Mouse (Mus musculus) midbrain, embryonic 14.5 days (tissue): Measurements from ENCODE around the gene Sox4. TPM values are rescaled to one million over a fixed set of nuclear protein-coding genes. Genes with fewer than 3 reads are reported as not detected.

Experiments used
- ATAC-seq: fragments of 200-750 bp; cut with Nextera tagmentation; 2 replicates; pipeline ENCODE4 v1.8.0; 2017; ENCODE audit warnings: moderate number of reproducible peaks, moderate library complexity; ENCODE audit not compliant: low FRiP score, low TSS enrichment
- DNase-seq: peaks from one replicate; pipeline ENCODE4 v3.0.0-alpha.2; 2015
- H3K27ac ChIP-seq: fragments of 300-500 bp; sonication (generic); replicated peaks from 2 replicates; pipeline ENCODE4 v1.5.1; 2014; ENCODE audit warnings: mild to moderate bottlenecking, low read depth, low read length, moderate library complexity
- H3K27me3 ChIP-seq: fragments of 300-500 bp; sonication (generic); 2 replicates; pipeline ENCODE4 v1.6.1; 2014; ENCODE audit warnings: low read length, control low read depth, mixed read lengths; ENCODE audit not compliant: control insufficient read depth, insufficient read depth
- H3K36me3 ChIP-seq: fragments of 300-500 bp; sonication (generic); 2 replicates; pipeline ENCODE4 v1.6.1; 2014; ENCODE audit warnings: low read length, control low read depth; ENCODE audit not compliant: control insufficient read depth, insufficient read depth
- H3K4me1 ChIP-seq: fragments of 300-500 bp; sonication (generic); 2 replicates; pipeline ENCODE4 v1.6.1; 2014; ENCODE audit warnings: mild to moderate bottlenecking, antibody characterized with exemption, low read length, control low read depth; ENCODE audit not compliant: control insufficient read depth, insufficient read depth
- H3K4me2 ChIP-seq: fragments of 300-500 bp; sonication (generic); 2 replicates; pipeline ENCODE4 v1.6.1; 2014; ENCODE audit warnings: mild to moderate bottlenecking, low read length, moderate library complexity
- H3K4me3 ChIP-seq: fragments of 300-500 bp; sonication (generic); replicated peaks from 2 replicates; pipeline ENCODE4 v1.5.1; 2014; ENCODE audit warnings: low read depth, low read length
- H3K9ac ChIP-seq: fragments of 300-500 bp; sonication (generic); replicated peaks from 2 replicates; pipeline ENCODE4 v1.6.1; 2014; ENCODE audit warnings: mild to moderate bottlenecking, low read length, moderate library complexity
- H3K9me3 ChIP-seq: fragments of 300-500 bp; sonication (generic); 2 replicates; pipeline ENCODE4 v1.6.1; 2016; ENCODE audit warnings: low read length, control low read depth, mixed read lengths; ENCODE audit not compliant: control insufficient read depth
- WGBS: fragments of 180-500 bp; shearing (Covaris S2); extraction: QIAGEN DNeasy Blood & Tissue Kit; methylation state at CpG from one replicate; pipeline ENCODE4 v1.1.7; 2014; 5-methylcytosine and 5-hydroxymethylcytosine counted together
- polyA plus RNA-seq: library from polyadenylated mRNA; unstranded; fragments of >200 nt; fragmentation: Nextera tagmentation; extraction: Ambion mirVana; gene quantifications from 2 replicates; pipeline ENCODE4 v1.2.1, GENCODE M21; 2014

The Sox4 gene
- polyA plus RNA-seq, 1 experiment from 2014 or later = 295 TPM

- no peaks in the 10 kb centered on the region for H3K27me3 ChIP-seq
- no peak for DNase-seq
- no peak overlapping the region for H3K4me2 ChIP-seq
- H3K36me3 ChIP-seq = no peaks in the 10 kb centered on the region
- no peaks in the 10 kb centered on the region for H3K9me3 ChIP-seq
- ATAC-seq = no peak
- no peak overlapping the region for H3K9ac ChIP-seq
- H3K27ac ChIP-seq = no peak overlapping the region
- peaks cover 3% of the 10 kb centered on the region for H3K4me1 ChIP-seq
- H3K4me3 ChIP-seq = no peak overlapping the region
- 39% methylated on average over 3 of the region's 3 CpGs for WGBS
These were observed 21.7 kb downstream of the Sox4 start for GRCm38 (mm10) chr13:28931776-28932175.

DNA sequence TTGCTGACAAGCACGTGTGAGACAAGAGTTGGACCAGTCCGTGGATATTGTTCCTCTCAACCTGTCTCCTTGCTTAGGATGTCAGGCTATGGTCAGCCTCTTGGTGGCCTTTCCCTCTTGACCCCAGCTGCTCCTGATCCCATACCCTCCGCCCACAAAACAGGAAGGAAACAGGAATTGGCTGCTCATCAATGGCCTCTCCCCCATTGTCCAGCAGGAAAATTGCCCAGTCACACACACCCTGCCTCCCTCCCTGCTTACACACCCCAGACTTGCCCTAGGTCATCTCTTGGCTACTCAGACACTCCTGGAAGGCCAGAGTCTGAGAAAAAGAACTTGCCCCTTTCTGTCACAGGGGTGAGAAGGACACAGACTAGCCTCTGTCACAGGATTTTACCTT, 22.2 kb downstream of the Sox4 start:
- ATAC-seq (no peak), DNase-seq (no peak)
- no peaks in the 10 kb centered on the region for H3K9me3 ChIP-seq
- no peak overlapping the region for H3K4me3 ChIP-seq
- H3K27me3 ChIP-seq = no peaks in the 10 kb centered on the region
- H3K36me3 ChIP-seq = no peaks in the 10 kb centered on the region
- H3K27ac ChIP-seq = no peak overlapping the region
- no peak overlapping the region for H3K4me2 ChIP-seq
- no peak overlapping the region for H3K9ac ChIP-seq
- WGBS = 88% methylated on average over 3 of the region's 3 CpGs
- peaks cover 3% of the 10 kb centered on the region for H3K4me1 ChIP-seq

- Histone ChIP-seq H3K9ac (no peak overlapping the region), H3K4me1 (peaks cover 3% of the 10 kb centered on the region), H3K9me3 (no peaks in the 10 kb centered on the region), H3K4me3 (no peak overlapping the region), H3K4me2 (no peak overlapping the region), H3K36me3 (no peaks in the 10 kb centered on the region), H3K27ac (no peak overlapping the region), H3K27me3 (no peaks in the 10 kb centered on the region)
- no peak for DNase-seq
- no peak for ATAC-seq
- WGBS = 68% methylated on average over 4 of the region's 4 CpGs
These were observed 23.1 kb downstream of the Sox4 start for GRCm38 (mm10) chr13:28930364-28930763.

- DNase-seq = no peak
- Histone ChIP-seq H3K27ac (no peak overlapping the region), H3K4me3 (no peak overlapping the region), H3K36me3 (no peaks in the 10 kb centered on the region), H3K9ac (no peak overlapping the region), H3K9me3 (no peaks in the 10 kb centered on the region), H3K4me2 (no peak overlapping the region), H3K27me3 (no peaks in the 10 kb centered on the region), H3K4me1 (peaks cover 3% of the 10 kb centered on the region)
- 33% methylated on average over 3 of the region's 3 CpGs for WGBS
- ATAC-seq = no peak
These were observed 23.6 kb downstream of the Sox4 start for GRCm38 (mm10) chr13:28929936-28930335.

- Histone ChIP-seq H3K27ac (no peak overlapping the region), H3K36me3 (no peaks in the 10 kb centered on the region), H3K27me3 (no peaks in the 10 kb centered on the region), H3K4me2 (no peak overlapping the region), H3K9ac (no peak overlapping the region), H3K4me1 (no peaks in the 10 kb centered on the region), H3K9me3 (no peaks in the 10 kb centered on the region), H3K4me3 (no peak overlapping the region)
- ATAC-seq = no peak
- WGBS = 92% methylated on average over 3 of the region's 3 CpGs
- DNase-seq = no peak
These were observed 30.4 kb downstream of the Sox4 start for GRCm38 (mm10) chr13:28923136-28923535.

- Histone ChIP-seq H3K9ac (no peak overlapping the region), H3K9me3 (no peaks in the 10 kb centered on the region), H3K4me2 (no peak overlapping the region), H3K36me3 (no peaks in the 10 kb centered on the region), H3K27me3 (no peaks in the 10 kb centered on the region), H3K4me1 (no peaks in the 10 kb centered on the region), H3K4me3 (no peak overlapping the region), H3K27ac (no peak overlapping the region)
- ATAC-seq (no peak), DNase-seq (no peak)
- 90% methylated on average over 10 of the region's 10 CpGs for WGBS
These were observed 35.9 kb downstream of the Sox4 start for GRCm38 (mm10) chr13:28917379-28918250.

- Histone ChIP-seq H3K27ac (no peak overlapping the region), H3K4me2 (no peak overlapping the region), H3K27me3 (no peaks in the 10 kb centered on the region), H3K4me3 (no peak overlapping the region), H3K9me3 (no peaks in the 10 kb centered on the region), H3K9ac (no peak overlapping the region), H3K4me1 (no peaks in the 10 kb centered on the region), H3K36me3 (no peaks in the 10 kb centered on the region)
- 86% methylated on average over 6 of the region's 6 CpGs for WGBS
- no peak for DNase-seq
- no peak for ATAC-seq
These were observed 39.9 kb downstream of the Sox4 start for GRCm38 (mm10) chr13:28913656-28914055.

GRCm38 (mm10) chr13:28906981-28907380, 46.5 kb downstream of the Sox4 start:
- Histone ChIP-seq H3K4me1 (no peaks in the 10 kb centered on the region), H3K36me3 (no peaks in the 10 kb centered on the region), H3K9ac (no peak overlapping the region), H3K4me2 (no peak overlapping the region), H3K27me3 (no peaks in the 10 kb centered on the region), H3K27ac (no peak overlapping the region), H3K9me3 (no peaks in the 10 kb centered on the region), H3K4me3 (no peak overlapping the region)
- WGBS = 92% methylated on average over 10 of the region's 10 CpGs
- DNase-seq (no peak), ATAC-seq (no peak)
